Mouse (Mus musculus) hindbrain, embryonic 13.5 days (tissue): Measurements from ENCODE around the gene Rbbp7. TPM values are rescaled to one million over a fixed set of nuclear protein-coding genes. Genes with fewer than 3 reads are reported as not detected.

Source experiments
- ATAC-seq: fragments of 200-750 bp; cut with Nextera tagmentation; 2 replicates; pipeline ENCODE4 v1.8.0; 2017; ENCODE audit warnings: moderate TSS enrichment; ENCODE audit not compliant: low FRiP score
- H3K27ac ChIP-seq: fragments of 300-500 bp; sonication (generic); 2 replicates; pipeline ENCODE4 v1.5.1; 2015; ENCODE audit warnings: inconsistent platforms, mild to moderate bottlenecking, moderate library complexity
- H3K27me3 ChIP-seq: fragments of 300-500 bp; sonication (generic); 2 replicates; pipeline ENCODE4 v1.6.1; 2015; ENCODE audit warnings: mild to moderate bottlenecking, inconsistent platforms
- H3K36me3 ChIP-seq: fragments of 300-500 bp; sonication (generic); 2 replicates; pipeline ENCODE4 v1.6.1; 2015; ENCODE audit warnings: mild to moderate bottlenecking, inconsistent platforms
- H3K4me1 ChIP-seq: fragments of 300-500 bp; sonication (generic); replicated peaks from 2 replicates; pipeline ENCODE4 v1.6.1; 2015; ENCODE audit warnings: inconsistent platforms
- H3K4me2 ChIP-seq: fragments of 300-500 bp; sonication (generic); 2 replicates; pipeline ENCODE4 v1.6.1; 2015; ENCODE audit warnings: inconsistent platforms, mild to moderate bottlenecking, moderate library complexity
- H3K4me3 ChIP-seq: fragments of 300-500 bp; sonication (generic); 2 replicates; pipeline ENCODE4 v1.5.1; 2015; ENCODE audit warnings: mild to moderate bottlenecking, inconsistent platforms
- H3K9ac ChIP-seq: fragments of 300-500 bp; sonication (generic); 2 replicates; pipeline ENCODE4 v1.6.1; 2015; ENCODE audit warnings: mild to moderate bottlenecking, inconsistent platforms
- H3K9me3 ChIP-seq: fragments of 300-500 bp; sonication (generic); 2 replicates; pipeline ENCODE4 v1.6.1; 2016; ENCODE audit warnings: inconsistent platforms
- WGBS: fragments of 180-500 bp; shearing (Covaris S2); methylation state at CpG from one replicate; pipeline ENCODE4 v1.1.7; 2015; 5-methylcytosine and 5-hydroxymethylcytosine counted together
- polyA plus RNA-seq: library from polyadenylated mRNA; unstranded; fragments of >200 nt; fragmentation: Nextera tagmentation; extraction: Ambion mirVana; gene quantifications from 2 replicates; pipeline ENCODE4 v1.2.1, GENCODE M21; 2015

Rbbp7 gene
- 217 and 218 TPM in 2 replicates for polyA plus RNA-seq

DNA sequence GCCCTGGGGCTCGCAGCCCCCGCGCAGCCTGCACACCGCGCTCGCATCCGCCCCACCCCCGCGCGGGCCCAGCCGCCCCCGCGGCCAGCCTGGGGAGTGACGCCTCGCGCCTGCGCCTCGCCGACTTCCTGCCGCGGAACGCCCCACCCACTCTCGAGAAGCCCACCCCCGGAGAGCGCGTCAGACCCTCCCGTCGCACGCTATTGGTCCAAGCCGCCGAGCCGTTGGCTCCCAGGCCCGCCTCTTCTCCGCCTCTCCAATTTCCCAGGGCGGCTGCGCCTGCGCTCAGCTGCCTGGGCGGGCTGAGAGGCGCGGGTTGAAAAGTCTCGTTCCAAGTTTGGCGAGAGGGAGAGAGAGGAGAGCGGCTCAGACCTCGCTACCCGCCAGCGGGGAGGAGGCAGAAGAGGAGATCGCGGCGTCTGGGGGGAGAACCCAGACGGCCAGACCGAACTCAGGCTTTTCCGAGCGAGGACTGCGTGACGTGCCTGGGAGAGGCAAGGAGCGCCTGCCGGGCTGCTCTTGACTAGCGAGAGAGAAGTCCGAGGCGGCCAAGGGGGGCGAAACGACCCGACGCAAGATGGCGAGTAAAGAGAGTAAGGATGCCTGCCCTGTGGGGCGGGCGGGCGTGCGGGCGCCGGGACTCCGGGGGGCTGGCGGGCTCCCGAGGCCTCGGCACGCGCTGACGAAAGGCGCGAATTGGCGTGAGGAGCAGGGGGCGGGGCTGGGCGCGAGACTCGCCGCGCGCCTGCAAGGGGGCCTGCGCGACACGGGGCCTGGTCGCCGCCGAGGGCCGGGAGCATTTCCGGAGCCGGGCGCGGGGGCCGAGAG is at the start of gene Rbbp7:
Gene Rbbp7 (plus strand): TSS at position 288 of the 828 bp plus-strand sequence.
- Histone ChIP-seq H3K4me1 (peaks cover 9% of the 10 kb centered on the region), H3K36me3 (no peaks in the 10 kb centered on the region), H3K4me3 (peak within 1 kb of the TSS; percentile 60), H3K27me3 (no peaks in the 10 kb centered on the region), H3K4me2 (peak within 1 kb of the TSS; percentile 58), H3K9ac (peak within 1 kb of the TSS; percentile 75), H3K9me3 (no peaks in the 10 kb centered on the region), H3K27ac (peak within 1 kb of the TSS; percentile 92)
- peak; percentile 98 for ATAC-seq
- WGBS, result 25% methylated on average over 80 of the region's 100 CpGs

DNA sequence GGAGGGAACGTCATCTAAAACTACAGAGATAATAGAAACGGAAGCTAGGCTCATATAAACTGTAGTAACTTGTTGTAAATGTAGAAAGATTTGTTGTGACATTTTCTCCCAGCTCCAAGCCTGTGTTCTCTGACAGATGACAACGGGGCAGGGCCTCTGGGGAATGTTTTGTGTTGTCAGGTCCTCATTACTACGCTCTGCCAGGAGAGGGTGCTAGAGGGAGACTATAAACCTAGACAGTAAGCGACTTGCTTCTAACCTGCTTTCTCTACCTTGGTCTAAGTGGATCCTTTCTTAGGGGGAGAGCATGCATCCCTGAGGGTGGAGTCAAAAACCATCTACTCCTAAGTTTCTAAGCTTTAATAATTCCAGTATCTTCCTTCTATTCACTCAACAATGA is 42.4 kb upstream of the Rbbp7 start:
- Histone ChIP-seq H3K9me3 (no peaks in the 10 kb centered on the region), H3K9ac (no peak overlapping the region), H3K27ac (no peak overlapping the region), H3K27me3 (no peaks in the 10 kb centered on the region), H3K36me3 (no peaks in the 10 kb centered on the region), H3K4me1 (no peaks in the 10 kb centered on the region), H3K4me2 (no peak overlapping the region), H3K4me3 (no peak overlapping the region)
- ATAC-seq, result no peak
- WGBS, result 34% methylated on average over 5 of the region's 5 CpGs

DNA sequence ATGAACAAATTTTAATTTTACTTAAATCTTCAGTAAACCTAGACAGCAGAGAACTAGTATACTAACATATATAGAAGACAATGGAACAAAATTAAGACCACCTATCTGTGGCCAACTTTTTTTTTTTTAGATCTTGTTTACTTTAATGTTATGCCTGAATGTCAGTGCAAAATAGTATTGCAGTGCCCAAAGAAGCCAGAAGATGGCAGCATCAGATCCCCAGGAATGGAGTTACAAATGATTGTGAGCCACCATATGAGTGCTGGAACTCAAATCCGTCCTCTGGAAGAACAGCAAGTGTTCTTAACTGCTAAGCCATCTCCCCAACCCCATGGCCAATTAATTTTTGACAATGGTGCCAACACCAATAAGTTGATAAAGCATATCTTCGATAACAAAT is 40.6 kb upstream of the Rbbp7 start:
- Histone ChIP-seq H3K9ac (no peak overlapping the region), H3K27ac (no peak overlapping the region), H3K4me2 (no peak overlapping the region), H3K27me3 (no peaks in the 10 kb centered on the region), H3K4me3 (no peak overlapping the region), H3K36me3 (no peaks in the 10 kb centered on the region), H3K4me1 (no peaks in the 10 kb centered on the region), H3K9me3 (no peaks in the 10 kb centered on the region)
- 47% methylated on average over 2 of the region's 2 CpGs for WGBS
- no peak for ATAC-seq

DNA sequence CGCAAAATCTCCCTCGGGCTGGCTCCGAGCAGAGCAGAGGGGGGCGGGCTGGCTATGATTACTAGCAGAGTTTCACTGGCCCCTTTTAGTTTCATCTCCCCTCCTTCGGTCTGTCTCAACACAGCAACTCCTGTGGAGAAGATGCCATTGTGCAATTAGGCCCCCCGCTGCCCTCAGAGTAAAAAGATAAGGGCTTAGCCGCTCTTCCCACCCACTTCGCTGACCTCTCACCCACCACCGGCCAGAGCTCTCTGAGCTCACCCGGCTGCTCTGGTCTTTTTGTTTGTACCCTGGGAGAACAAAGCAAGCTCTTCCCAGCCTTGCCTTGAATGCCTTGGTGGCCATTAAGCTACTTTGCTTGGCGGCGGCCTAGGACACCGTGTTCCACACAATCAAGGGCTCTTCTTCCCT is 32.8 kb upstream of the Rbbp7 start:
- no peaks in the 10 kb centered on the region for H3K9me3 ChIP-seq
- ATAC-seq, result 0 out of 2 replicates have a peak, but pooled peaks have one; percentile 36
- H3K36me3 ChIP-seq, result no peaks in the 10 kb centered on the region
- no peaks in the 10 kb centered on the region for H3K4me1 ChIP-seq
- no peaks in the 10 kb centered on the region for H3K27me3 ChIP-seq
- 21% methylated on average over 13 of the region's 13 CpGs for WGBS
- no peak overlapping the region for H3K4me3 ChIP-seq
- H3K4me2 ChIP-seq, result no peak overlapping the region
- H3K27ac ChIP-seq, result no peak overlapping the region
- H3K9ac ChIP-seq, result no peak overlapping the region

DNA sequence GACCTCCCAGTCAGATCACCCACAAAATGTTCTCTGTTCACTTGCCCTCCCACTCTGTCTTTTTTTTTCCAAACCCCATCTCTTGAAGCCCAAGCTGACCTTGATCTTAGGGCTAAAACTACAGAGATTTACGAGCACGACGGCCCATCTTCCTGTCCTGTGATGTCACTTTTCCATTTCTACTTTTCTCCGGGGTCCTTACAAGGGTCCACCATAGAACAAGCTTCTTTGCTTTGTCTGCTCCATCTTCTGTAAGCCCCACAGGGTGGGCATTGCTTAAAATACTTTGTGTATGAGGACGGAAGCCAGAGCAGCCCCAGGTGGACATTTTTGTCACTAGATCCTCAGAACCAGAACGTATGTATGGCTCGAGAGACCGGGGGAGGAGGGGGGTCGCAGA is 32.4 kb upstream of the Rbbp7 start:
- Histone ChIP-seq H3K4me2 (no peak overlapping the region), H3K9ac (no peak overlapping the region), H3K9me3 (no peaks in the 10 kb centered on the region), H3K36me3 (no peaks in the 10 kb centered on the region), H3K27ac (no peak overlapping the region), H3K27me3 (no peaks in the 10 kb centered on the region), H3K4me3 (no peak overlapping the region), H3K4me1 (no peaks in the 10 kb centered on the region)
- no peak for ATAC-seq
- WGBS, result 33% methylated on average over 9 of the region's 9 CpGs

DNA sequence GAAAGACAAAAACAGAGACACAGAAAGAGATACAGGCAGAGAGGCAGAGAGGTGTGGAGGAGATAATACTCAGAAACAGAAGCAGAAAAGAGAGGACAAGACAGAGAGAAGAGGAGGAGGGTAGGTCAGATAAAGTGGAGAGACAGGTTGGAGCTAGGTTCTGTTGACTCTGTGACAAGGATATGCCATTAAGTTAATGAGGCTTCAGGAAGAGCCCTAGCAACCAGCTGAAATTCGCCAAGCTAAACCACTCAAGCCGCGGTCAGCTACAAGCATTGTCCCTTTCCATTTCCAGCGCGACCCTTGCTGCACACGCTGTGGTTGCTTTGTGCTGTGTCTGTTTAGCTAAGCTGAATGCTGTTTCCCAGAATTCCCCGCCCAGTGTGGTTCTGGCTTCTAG is 32.0 kb upstream of the Rbbp7 start:
- Histone ChIP-seq H3K9ac (no peak overlapping the region), H3K27me3 (no peaks in the 10 kb centered on the region), H3K9me3 (no peaks in the 10 kb centered on the region), H3K4me1 (no peaks in the 10 kb centered on the region), H3K36me3 (no peaks in the 10 kb centered on the region), H3K27ac (no peak overlapping the region), H3K4me3 (no peak overlapping the region), H3K4me2 (no peak overlapping the region)
- 25% methylated on average over 7 of the region's 7 CpGs for WGBS
- ATAC-seq, result no peak

DNA sequence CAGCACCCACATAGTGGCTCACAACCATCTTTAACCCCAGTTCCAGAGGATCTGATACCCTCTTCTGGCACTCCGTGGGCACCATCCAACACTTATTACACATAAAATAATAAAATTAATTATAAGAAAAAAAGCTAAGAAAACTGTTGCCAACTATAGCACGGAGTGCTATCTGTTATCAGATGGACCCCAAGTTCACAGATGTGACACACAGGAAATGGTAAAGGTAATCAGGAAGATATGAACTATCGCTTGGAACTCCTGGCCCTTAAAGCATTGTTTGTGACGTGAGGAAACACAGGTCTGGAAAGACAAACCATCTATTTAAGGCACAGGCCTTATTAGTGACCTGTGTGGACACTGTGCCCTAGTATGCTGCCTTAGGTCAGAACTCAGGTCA is 30.2 kb upstream of the Rbbp7 start:
- H3K4me1 ChIP-seq, result no peaks in the 10 kb centered on the region
- no peak overlapping the region for H3K9ac ChIP-seq
- no peak for ATAC-seq
- no peak overlapping the region for H3K4me2 ChIP-seq
- H3K36me3 ChIP-seq, result no peaks in the 10 kb centered on the region
- H3K27ac ChIP-seq, result no peak overlapping the region
- no peak overlapping the region for H3K4me3 ChIP-seq
- no peaks in the 10 kb centered on the region for H3K9me3 ChIP-seq
- 93% methylated on average over 4 of the region's 4 CpGs for WGBS
- no peaks in the 10 kb centered on the region for H3K27me3 ChIP-seq

DNA sequence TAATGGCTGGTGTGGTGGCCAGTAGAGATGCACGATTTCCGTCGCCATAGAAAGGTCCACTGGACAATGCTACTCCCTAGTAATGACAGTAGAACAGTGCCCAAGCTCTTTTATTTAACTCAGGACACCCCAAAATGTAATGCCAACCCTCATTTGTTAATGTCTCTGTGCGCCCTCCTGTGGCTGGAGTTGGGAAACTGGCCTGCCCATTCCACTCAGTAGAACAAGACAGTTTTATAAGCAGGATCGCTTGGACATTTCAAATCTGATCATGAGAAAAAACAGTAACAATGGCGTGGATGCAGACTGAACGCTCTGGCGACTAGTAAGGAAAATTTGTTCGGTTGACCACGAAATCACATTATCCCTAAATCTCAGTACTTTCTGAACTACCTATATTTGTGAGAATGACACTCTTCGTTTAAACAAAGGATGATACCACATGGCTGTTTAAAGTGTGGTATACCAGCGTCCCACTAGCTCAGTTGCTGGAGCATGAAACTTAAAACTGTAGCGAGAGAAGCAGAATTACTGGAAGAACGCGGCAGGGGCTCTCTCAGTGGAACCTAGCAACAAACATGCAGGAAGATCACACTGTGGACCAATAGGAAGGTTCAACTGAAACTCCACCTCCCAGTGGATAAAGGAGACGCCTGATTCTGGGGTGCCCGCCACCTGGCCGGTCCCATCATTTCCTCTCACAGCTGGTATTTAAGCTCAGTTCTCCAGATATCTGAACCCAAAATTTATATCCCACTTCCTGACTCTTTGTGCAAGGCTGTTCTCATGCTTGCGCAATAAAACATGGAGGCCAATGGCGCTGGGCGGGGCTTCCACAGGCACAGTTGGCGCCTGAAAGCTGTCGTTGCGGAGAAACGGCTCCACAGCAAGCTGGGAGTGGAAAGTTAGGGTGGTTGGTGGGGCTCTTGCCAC is 24.9 kb upstream of the Rbbp7 start:
- H3K27ac ChIP-seq, result peak overlapping the region; percentile 83

DNA sequence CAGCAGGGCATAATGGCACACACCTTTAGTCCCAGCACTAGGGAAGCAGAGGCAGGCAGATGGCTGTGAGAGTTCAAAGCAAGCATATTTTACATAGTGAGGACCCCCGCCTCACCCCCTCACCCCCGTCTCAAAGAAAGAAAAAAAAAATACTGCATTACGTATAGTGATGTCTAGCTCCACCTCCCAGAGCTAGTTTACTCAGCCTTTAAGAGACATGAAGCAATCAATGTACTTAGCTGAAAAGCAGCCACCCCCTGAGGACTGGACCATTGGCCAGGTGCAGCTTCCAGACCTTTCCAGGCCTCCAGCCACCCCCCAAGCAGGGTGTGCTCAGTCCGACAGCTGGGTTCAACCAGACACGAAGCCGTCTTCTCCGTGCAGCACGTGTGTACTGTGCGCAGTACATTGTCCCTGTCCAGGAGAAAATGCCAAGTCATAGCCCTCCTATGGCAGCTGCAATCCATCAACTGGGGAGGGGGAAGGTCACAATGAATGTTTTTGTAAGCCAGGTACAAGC is 24.0 kb upstream of the Rbbp7 start:
- whole genome bisulfite sequencing, result 36% methylated on average over 9 of the region's 9 CpGs
- ATAC-seq, result peak; percentile 63; the same call in 1 of the 2 replicates
- H3K27ac ChIP-seq, result peak overlapping the region; percentile 83
- H3K36me3 ChIP-seq, result no peaks in the 10 kb centered on the region
- H3K9me3 ChIP-seq, result no peaks in the 10 kb centered on the region
- H3K27me3 ChIP-seq, result no peaks in the 10 kb centered on the region
- H3K4me2 ChIP-seq, result peak overlapping the region; percentile 55
- peak overlapping the region; percentile 40 for H3K4me3 ChIP-seq
- H3K4me1 ChIP-seq, result no peaks in the 10 kb centered on the region
- peak overlapping the region; percentile 61 for H3K9ac ChIP-seq

More for the DNA sequence above, 24.9 kb upstream of the Rbbp7 start:
- WGBS, result 27% methylated on average over 25 of the region's 25 CpGs
- no peaks in the 10 kb centered on the region for H3K9me3 ChIP-seq
- H3K4me1 ChIP-seq, result no peaks in the 10 kb centered on the region
- peak overlapping the region; percentile 55 for H3K4me2 ChIP-seq
- H3K9ac ChIP-seq, result peak overlapping the region; percentile 61
- H3K27me3 ChIP-seq, result no peaks in the 10 kb centered on the region
- H3K36me3 ChIP-seq, result no peaks in the 10 kb centered on the region
- peak overlapping the region; percentile 40 for H3K4me3 ChIP-seq
- peak; percentile 92 for ATAC-seq

DNA sequence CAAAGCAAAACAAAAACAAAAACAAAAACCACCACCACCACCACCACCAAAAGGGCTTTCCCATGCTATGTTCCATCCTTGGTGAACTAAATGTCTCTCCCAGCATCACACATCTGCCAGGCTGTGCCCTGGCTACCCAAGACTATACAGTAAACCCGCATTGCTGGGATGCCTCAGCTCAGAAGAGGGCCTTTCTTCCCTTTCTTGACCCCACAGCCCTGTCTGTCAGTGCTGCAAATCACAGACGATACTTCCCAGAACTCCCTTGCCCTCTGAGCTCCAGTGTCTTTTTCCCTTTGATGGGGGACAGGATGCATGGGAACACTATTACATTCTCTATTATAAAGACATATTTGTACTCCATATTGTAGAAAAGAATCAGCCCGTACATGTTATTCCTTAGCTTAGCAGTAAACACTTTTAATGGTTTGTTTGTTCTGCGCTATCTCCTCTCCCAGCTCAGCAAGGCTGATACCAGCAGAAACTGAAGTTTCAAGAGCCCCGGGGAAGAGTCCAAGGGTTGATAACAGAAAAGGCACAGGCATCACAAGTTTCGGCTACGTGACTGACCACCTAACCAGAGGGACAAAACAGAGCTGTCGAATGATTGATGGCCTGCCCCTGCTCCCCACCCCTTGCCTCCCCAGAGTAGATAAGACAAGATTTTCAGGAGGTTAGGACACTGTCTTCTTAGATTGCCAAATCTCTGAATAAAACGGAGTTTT is 11.3 kb upstream of the Rbbp7 start:
- no peak overlapping the region for H3K4me2 ChIP-seq

DNA sequence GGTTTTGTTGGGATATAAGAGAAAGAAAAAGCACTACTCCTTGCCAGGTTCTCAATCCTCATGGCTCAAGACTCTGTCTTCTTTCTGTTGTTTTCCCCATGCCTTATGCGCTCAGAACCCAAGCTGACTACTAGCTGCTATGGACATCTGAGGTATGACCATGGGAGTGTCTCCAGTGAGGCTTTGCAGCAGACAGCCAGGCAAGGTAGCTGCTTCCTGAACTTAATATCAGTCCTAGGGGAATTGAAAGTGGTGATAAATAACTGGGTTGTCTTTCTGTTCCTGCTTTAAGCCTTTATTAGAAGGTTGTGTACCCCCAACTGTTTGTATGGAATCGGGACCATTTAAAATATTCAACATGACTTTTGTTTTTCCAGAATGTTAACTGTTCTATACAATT is 7.8 kb upstream of the Rbbp7 start:
- Histone ChIP-seq H3K9me3 (no peaks in the 10 kb centered on the region), H3K27ac (no peak overlapping the region), H3K9ac (no peak overlapping the region), H3K36me3 (no peaks in the 10 kb centered on the region), H3K4me3 (no peak overlapping the region), H3K4me2 (no peak overlapping the region), H3K27me3 (0 out of 2 replicates have a peak, but pooled peaks cover 7% of the 10 kb centered on the region), H3K4me1 (no peaks in the 10 kb centered on the region)
- 89% methylated on average over 2 of the region's 2 CpGs for WGBS
- ATAC-seq, result no peak

More for the DNA sequence above, 11.3 kb upstream of the Rbbp7 start:
- Histone ChIP-seq H3K36me3 (no peaks in the 10 kb centered on the region), H3K27ac (no peak overlapping the region), H3K4me1 (no peaks in the 10 kb centered on the region), H3K27me3 (0 out of 2 replicates have a peak, but pooled peaks cover 7% of the 10 kb centered on the region), H3K9me3 (no peaks in the 10 kb centered on the region), H3K9ac (no peak overlapping the region), H3K4me3 (no peak overlapping the region)
- ATAC-seq, result no peak
- 49% methylated on average over 9 of the region's 9 CpGs for WGBS
